Mouse (Mus musculus): ENCODE measurements around the gene Arf1.

The Arf1 gene

DNA sequence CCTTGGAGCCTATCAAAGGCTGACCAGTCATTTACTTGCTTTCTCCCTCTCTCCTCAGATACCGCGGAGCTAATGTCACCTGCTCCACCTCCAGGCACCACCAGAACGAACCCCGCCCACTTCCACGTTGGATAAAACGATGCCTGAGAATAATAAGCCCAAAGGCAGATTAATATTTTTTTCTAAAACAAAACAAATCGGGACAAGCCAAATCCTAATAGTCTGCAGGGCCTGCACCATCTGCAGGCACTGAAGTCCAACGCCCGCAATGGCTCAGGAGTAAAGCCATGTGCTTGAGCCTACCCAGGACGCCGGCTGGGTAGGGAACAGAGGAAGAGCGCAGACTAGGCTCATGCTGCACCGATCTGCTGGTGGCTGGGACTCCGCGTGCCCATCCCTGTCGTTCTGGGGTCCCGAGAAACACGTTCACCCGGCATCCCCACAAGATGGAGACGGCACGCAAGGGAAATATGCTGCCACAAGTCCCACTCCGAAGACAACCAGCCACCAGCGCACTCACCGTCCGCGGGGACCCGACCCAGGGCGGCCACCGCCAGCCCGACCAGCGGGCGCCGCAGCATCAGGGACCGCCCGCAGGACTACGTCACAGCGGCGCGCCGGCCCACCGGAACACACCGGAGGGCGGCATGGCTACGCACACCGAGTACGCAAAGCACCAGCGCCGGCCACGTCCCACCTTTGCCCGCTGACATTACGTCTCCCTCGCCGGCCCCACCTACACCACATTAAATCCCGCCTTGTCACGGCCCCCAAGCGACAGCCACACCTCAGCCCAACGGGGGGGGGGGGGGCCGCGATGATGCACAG, 36.6 kb downstream of the Arf1 start:
- CTCF ChIA-PET = no interaction called here

DNA sequence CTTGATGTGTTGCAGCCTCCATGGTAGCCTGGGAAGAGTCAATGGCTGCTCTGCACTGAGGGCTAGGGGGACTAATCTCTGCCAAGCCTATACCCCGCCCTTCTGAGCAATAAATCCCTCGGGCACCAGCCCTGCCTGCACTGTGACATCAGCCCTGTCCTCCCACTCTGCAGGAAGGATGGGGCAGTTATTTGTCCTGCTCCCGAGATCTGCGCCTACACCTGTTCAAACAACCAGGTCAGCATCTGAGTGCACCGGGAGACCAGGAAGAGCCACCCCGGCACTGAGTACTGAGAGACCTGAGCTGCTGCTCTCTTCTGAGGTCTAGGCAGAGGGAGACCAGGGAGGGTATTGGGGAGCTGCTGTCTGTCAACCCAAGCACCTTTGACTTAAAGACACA, 40.4 kb downstream of the Arf1 start:
- CTCF ChIA-PET = interaction anchor here (0.6 kb wide), 1 partner anchor 229 kb away, joined by 3 read pairs; no protein-coding TSS in a partner anchor

DNA sequence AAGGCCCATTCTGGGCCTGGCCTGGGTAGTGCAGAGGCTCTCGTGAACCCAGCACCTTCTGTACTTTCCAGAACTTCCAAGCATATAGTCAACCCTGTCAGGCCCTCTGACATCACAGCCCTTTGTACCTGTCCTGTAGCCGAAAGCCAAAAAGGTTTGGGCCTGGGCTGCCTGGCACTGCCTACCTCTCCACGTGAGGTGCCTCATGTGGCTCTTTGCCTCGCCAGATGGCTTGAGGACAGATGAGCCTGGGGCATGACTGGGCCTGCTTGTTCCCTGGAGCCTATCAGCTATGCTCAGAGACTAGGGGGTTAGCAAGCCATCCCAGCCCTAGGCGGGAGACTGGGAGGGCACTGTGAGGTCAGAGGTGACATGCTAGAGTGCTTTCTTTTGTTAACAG, 42.6 kb downstream of the Arf1 start:
- CTCF ChIA-PET = no interaction called here

DNA sequence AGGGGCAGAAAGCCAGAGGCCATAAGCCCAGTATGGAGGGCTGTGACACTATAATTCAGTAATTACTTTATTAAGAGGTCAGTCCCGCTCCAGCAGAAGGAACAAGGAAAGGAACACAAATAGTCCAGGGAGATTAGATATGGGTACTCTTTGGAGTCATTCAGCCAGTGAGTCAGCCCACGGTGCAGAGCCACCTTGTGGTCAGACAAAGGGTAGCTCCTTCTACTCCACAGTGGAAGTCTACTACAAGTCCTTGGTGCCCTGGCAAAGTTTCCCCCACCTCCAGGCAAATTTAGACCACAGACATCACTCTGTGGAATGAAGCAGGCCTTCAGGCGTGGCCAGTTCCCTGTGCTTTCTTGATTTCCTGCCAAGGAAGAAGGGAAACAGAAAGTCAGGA, 44.2 kb downstream of the Arf1 start:
- CTCF ChIA-PET = no interaction called here

DNA sequence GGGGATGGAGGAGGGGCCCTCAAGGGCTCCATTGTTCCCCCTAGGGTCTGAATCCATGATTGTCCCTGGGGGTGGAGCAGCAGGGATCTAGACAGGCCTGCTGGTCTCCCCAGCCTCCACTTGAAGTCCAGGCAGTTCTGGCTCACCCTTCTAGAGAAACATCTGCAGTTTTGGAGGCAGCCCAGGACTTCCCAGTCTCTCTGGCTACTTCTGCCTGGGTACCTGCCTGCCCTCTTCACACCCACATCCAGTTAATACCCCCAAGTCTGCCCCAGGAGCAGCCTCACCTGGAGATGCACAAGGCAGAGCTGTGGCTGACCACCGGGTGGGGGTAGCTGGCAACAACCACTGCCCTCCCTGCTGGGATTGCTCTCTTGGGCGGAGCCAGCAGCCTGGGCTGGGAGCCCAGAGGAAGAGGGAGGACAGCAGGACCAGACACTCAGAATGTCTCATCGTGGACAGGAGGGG, 45.2 kb downstream of the Arf1 start, which contains the start of gene Gjc2:
TSS of gene Gjc2 (minus strand) at position 350 of the 468 bp plus-strand sequence.
- CTCF ChIA-PET = no interaction called here

DNA sequence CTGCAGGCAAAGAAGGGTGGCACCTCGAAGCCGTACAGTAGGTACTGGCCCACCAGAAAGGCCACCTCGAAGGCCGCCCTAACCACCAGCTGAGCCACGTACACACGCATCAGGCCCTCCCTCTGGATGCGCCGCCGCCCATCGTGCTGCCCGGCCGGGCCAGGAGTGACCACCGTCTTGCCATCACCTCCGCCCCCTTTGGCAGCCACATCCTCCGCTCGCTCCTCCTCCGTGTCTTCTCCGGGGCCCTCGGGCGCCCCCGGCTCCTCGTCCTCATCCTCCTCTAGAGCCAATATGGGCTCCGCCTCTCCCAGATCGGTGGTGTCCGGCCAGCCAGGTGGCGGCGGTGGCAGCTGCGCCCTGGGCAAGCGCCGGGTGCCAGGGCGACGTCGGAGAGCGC, 51.1 kb downstream of the Arf1 start:
- CTCF ChIA-PET = no interaction called here

DNA sequence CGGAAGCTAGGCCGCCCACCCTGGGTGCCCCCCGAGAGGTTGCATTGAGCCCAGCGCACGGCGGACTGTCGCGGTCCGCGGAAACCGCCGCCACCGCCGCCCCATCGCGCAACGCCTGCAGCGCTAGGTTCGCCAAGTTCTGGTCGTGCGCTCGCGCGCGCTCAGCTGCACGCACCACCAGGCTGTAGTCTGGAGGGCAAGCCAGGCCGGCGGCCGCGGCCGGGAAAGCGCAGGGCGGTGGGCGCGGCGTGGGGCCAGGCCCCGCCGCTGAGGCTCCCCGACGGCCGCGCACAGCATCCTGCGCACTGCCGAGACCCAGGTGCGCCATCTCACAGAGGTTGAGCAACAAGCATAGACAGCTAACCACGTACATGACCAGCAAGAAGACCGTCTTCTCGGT, 51.6 kb downstream of the Arf1 start:
- CTCF ChIA-PET = no interaction called here

DNA sequence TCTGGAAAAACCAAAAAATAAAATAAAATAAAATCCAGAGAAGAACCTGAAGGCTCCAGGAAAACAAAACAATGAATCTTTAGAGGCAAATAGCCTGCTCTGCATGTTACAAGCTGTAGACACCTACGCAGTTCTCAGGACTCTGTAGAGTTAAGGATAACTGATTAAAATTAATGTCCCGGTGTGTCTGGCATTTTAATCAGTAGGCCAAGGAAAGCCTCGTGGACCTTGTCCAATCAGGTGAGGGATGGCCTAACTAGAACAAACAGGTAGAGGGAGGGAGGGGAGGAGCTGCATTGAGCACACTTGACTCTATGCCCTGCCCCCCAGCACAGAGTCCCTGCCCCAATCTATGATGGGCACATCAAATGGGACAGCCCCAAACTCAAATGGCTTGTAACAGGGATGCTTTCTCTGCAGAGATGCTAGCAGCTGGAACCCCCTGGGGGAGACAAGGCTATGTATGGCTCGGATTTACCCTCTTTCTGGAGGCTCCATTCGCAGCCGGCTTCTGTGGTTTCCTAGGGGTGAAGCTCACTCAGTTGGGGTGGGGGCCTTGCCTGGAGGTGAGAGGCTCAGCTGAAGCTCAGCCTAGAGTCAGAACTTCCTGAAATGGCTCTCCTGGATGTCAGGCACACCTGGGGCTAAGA, 53.8 kb downstream of the Arf1 start:
- CTCF ChIA-PET = no interaction called here

DNA sequence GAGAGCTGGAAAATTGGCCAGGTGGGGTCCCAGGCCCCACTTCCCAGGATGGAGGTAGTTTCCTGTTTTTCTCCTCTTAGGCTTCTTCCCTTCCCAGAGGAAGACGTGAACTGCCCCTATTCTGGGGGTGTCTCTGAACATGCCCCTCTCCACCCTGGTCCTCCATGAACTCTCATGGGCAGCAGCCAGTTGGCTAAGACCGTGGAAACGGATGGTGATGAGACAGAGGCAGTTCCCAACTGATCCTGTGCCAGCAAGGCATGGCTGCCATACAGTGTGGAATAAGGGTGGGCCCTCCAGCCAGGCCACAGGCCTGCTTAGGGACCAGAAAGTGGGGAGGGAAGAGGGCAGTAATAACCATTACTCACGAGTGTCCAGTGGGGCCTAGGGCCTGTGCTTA, 57.5 kb downstream of the Arf1 start:
- CTCF ChIA-PET = no interaction called here

DNA sequence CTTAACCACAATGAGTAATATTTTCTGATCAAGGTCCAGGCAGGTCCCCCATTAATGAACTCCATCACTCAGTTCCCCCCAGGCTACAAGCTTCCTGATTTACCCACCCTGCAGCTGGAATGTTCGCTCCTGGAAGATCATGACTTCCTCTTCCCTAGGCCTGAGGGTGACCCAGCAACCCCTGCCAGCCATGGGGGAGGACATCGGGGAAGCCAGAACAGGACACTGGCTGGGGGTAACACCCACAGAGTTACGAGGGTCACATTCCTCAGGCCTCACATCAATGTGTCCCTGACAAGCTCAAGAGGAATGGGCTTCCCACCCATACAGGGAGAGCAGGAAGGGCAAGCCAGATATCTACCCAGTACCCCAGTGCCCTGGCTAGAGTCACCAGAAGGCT, 58.3 kb downstream of the Arf1 start:
- CTCF ChIA-PET = no interaction called here

DNA sequence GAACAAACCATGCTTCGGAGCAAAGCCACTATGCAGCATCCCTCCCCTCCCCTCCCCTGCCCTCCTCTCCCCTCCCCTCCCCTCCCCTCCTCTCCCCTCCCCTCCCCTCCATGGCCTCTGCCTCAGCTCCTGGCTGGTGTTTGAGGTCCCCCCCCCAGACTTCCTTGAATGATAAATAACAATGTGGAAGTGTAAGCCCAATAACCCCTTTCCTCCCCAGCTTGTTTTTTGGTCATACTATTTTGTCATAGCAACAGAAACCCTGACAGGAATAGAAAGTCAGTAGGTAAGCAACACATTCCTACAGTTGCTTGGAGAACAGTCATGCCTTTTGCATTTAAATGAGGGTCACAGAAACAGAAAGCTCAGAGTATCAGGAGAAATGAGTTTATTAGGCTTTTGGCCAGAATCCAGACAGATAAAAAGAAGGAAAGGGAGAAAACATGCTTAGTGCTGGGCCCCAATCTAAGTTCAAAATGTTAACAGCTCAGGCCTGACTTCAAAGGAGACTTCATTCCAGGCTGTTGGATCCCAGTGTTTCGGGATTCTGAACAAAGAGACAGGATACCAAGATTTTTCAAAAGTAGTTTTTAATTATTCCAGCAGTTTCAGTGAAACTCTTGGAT, 62.3 kb downstream of the Arf1 start:
- CTCF ChIA-PET = interaction anchor here (1.8 kb wide), 1 partner anchor 50 kb away, joined by 4 read pairs; no protein-coding TSS in a partner anchor

DNA sequence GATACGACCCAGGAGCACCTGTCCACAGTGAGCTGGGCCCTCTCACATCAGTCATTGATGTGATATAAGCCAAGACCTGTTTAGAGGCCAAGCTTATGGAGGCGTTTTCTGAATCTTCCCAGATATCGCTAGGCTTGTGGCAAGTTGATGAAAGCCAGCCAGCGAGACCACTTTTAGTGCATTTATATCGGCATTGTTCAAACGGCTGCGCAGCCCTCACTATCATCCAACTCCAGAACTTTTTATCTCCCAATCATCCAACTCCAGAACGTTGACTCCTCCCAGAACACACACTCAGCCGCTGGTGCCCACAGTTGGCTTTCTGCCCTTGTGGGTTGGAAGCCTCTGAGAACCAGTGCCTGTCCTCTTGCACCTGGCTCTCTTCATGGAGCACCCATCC, 63.7 kb downstream of the Arf1 start:
- CTCF ChIA-PET = interaction anchor here (1.8 kb wide), 1 partner anchor 52 kb away, joined by 4 read pairs; no protein-coding TSS in a partner anchor

DNA sequence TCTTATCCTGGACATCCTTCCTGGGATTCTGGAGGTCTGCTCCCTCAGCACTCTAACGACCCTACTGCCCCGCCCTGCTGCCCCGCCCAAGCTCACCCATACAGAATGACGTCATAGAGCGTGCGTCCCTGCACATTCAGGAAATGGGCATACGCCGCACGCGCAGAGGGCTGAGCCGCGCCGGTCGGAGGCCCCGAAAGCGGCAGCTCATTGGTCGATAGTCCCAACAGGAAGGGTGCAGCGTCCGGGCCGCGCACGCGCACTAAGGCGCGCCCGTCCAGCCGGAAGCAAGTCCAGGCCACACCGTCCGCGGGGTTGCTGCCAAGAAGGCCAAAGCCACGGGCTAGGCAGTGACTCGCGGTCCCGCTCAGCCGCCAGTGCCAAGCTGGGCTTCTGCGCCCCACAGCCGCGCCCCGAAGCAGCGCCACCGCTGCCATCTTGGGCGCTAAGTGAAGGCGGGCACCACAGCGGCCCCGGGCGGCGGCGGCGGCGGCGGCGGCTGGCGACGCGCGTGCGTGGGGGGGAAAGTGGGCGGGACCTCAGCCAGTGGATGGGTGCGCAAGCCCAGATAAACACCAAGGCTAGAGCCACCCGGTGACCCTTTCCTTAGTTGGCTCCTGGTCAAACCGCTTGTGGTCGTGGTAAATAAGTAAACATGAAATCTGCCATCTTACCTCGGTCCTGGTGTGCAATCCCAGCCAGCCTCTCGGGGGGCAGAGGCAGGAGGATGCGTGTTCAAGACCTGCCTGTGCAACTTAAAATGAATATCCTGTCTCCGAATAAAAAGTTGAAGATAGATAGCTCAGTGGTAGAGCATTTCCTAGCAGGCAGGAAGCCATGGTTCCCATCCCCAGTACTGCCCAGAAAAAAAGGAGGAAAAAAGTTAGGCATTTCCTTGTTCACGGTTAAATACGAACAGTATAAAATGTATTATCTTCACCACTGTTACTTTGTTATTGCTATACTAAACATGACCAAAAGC, 64.5 kb downstream of the Arf1 start, which contains the start of gene Iba57:
TSS of gene Iba57 (minus strand) at position 485 of the 982 bp plus-strand sequence.
- CTCF ChIA-PET = interaction anchor here (1.8 kb wide), 1 partner anchor 53 kb away, joined by 4 read pairs; no protein-coding TSS in a partner anchor

DNA sequence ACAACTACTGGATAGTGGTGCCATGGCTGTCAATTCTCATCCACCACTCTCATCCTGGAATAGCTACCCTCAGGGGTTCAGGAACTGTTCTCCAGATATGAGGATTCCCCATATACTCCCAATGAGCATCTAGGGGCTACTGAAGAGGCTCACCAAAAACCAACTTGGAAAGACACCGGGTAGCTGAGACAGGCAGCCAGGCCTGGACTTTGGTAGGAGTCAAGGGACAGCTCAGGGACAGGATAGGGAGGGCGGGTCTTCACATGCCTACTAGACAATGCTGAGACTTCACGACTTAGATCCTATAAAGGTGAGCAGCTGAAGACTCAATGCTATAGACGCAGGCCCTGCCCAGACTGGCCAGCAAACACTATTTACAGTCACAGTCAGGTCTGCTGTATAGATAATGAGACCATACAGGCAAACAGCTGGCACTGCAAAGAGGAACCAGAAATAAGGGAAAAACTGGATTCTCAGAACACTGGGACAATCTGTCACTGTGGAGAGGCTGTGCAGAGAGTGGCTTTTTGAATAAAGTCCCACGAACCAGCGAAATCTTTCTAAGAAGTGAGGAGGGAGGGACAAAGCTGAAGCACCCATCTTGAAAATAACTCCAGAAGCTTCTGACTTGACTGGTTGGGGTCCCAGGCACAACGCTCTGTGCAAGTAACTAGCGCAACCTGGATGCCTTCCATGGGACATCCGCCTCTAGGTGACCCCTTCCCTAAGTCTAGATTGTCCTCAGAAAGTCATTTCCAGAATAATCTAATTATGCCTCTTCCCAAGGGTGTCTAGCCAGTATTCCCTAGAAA, 65.4 kb downstream of the Arf1 start:
- CTCF ChIA-PET = interaction anchor here (0.6 kb wide), 1 partner anchor 675 kb away, joined by 4 read pairs; no protein-coding TSS in a partner anchor
